Mouse (Mus musculus): Measurements from ENCODE around the gene Adra2a. TPM values are rescaled to one million over a fixed set of nuclear protein-coding genes. Genes with fewer than 3 reads are reported as not detected.
A peak's percentile ranks its signal among the peaks of the same experiment; 100 is the strongest.

Adra2a gene
- polyA plus RNA-seq, 1 experiment from 2014 or later = 0.67 TPM

GRCm38 (mm10) chr19:54046684-54047070 lies 2.7 kb downstream of the Adra2a start:
- H3K4me3 ChIP-seq = peak overlapping the region; percentile 66
- H3K27me3 ChIP-seq (ENCODE audit: poor library complexity, severe bottlenecking) = peaks cover 82% of the 10 kb centered on the region
- DNase-seq (ENCODE audit: extremely low spot score, low spot score) = peak; percentile 18
- H3K9me3 ChIP-seq = no peaks in the 10 kb centered on the region
- peaks cover 42% of the 10 kb centered on the region for H3K4me1 ChIP-seq
- WGBS = under 1% methylated on average over 46 of the region's 46 CpGs
- peak overlapping the region; percentile 35; the same call in 1 of the 2 replicates for H3K27ac ChIP-seq
- H3K36me3 ChIP-seq (replicated peaks) = no peaks in the 10 kb centered on the region

DNA sequence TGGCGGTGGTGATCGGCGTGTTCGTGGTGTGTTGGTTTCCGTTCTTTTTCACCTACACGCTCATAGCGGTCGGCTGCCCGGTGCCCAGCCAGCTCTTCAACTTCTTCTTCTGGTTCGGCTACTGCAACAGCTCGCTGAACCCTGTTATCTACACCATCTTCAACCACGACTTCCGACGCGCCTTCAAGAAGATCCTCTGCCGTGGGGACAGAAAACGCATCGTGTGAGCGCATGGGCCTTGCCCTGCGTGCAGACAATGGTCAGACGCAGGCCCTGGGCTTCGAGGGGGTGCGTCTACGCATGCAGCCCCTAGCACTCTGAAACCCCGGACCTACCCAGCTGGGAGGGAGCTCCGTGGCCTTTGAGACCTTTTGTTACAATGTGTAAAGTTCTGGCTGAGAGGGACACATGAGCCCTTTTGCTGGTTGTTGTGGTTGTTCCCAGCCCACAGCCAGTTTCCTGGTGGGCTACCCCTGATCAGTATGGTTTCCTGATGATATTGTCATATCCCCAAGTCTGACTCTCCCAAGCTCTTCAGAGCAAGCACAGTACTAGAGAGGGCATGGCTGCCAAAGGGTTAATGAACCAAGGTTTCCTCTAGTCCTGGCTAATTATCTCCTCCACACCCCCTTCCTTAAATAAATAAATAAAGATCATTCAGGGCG lies 3.6 kb downstream of the Adra2a start:
- peak; percentile 23 for DNase-seq (ENCODE audit: extremely low spot score, low spot score)
- WGBS = 1% methylated on average over 27 of the region's 27 CpGs
- peak overlapping the region; percentile 66 for H3K4me3 ChIP-seq
- peak overlapping the region; percentile 35; the same call in 1 of the 2 replicates for H3K27ac ChIP-seq
- H3K4me1 ChIP-seq = peaks cover 42% of the 10 kb centered on the region
- no peaks in the 10 kb centered on the region for H3K9me3 ChIP-seq
- no peaks in the 10 kb centered on the region for H3K36me3 ChIP-seq (replicated peaks)
- H3K27me3 ChIP-seq (ENCODE audit: poor library complexity, severe bottlenecking) = peaks cover 82% of the 10 kb centered on the region

GRCm38 (mm10) chr19:54048161-54048885 lies 4.4 kb downstream of the Adra2a start:
- WGBS = 10% methylated on average over 13 of the region's 13 CpGs
- Histone ChIP-seq H3K27ac (no peak overlapping the region), H3K4me3 (peak overlapping the region; percentile 66; the same call in 1 of the 2 replicates)

DNA sequence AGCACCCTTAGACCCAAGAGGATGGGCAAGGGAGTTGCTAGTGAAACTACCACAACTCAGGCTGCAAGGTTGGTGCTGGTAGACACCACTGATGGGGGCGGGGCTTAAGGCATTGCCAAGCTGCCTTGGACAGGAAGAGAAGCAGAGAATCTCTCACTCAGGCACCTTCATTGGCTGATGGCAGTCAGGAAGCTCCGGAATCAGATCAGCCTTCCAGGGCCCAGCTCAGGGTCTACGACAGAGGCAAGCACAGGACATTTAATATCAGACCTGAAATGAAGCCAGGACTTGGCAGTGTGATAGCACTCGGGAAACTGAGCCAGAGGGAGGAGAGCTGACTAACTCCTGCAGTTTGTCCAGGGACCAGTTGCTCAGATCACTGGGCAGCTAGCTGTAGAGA lies 7.7 kb downstream of the Adra2a start:
- 67% methylated on average over 4 of the region's 4 CpGs for WGBS
- Histone ChIP-seq H3K36me3 (replicated peaks) (no peaks in the 10 kb centered on the region), H3K9me3 (no peaks in the 10 kb centered on the region), H3K27me3 (ENCODE audit: poor library complexity, severe bottlenecking) (peaks cover 50% of the 10 kb centered on the region), H3K4me3 (no peak overlapping the region), H3K4me1 (peaks cover 19% of the 10 kb centered on the region), H3K27ac (no peak overlapping the region)
- no peak for DNase-seq (ENCODE audit: extremely low spot score, low spot score)

More at GRCm38 (mm10) chr19:54048161-54048885, 4.4 kb downstream of the Adra2a start:
- Histone ChIP-seq H3K9me3 (no peaks in the 10 kb centered on the region), H3K27me3 (ENCODE audit: poor library complexity, severe bottlenecking) (peaks cover 80% of the 10 kb centered on the region), H3K4me1 (peaks cover 42% of the 10 kb centered on the region), H3K36me3 (replicated peaks) (no peaks in the 10 kb centered on the region)
- peak; percentile 14 for DNase-seq (ENCODE audit: extremely low spot score, low spot score)

DNA sequence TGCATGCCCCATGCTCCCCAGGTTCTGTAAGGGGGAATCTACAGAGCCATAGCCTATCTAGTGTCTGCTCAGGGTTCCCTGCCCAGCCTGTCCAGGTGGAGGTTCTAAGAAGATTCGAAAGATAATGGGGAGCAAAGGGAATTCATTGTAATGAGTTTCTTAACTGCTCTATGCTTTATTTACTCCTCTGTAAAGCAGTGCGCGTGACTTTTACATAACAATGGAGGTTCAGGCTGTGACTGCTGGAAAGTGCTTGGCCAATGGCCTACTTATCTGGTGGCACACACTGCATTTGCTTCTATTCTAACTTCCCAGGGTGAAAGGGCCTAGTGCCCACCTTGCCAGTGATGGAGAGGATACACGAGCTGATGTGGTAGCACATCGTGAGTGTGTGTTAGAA lies 11.9 kb downstream of the Adra2a start:
- H3K9me3 ChIP-seq = no peaks in the 10 kb centered on the region
- no peak for DNase-seq (ENCODE audit: extremely low spot score, low spot score)
- no peaks in the 10 kb centered on the region for H3K36me3 ChIP-seq (replicated peaks)
- H3K4me3 ChIP-seq = no peak overlapping the region
- H3K27me3 ChIP-seq (ENCODE audit: poor library complexity, severe bottlenecking) = peaks cover 8% of the 10 kb centered on the region
- WGBS = 50% methylated on average over 5 of the region's 5 CpGs
- no peaks in the 10 kb centered on the region for H3K4me1 ChIP-seq
- H3K27ac ChIP-seq = no peak overlapping the region

- Histone ChIP-seq H3K27ac (no peak overlapping the region), H3K36me3 (replicated peaks) (no peaks in the 10 kb centered on the region), H3K27me3 (ENCODE audit: poor library complexity, severe bottlenecking) (no peaks in the 10 kb centered on the region), H3K4me3 (no peak overlapping the region), H3K4me1 (no peaks in the 10 kb centered on the region), H3K9me3 (no peaks in the 10 kb centered on the region)
- no peak for DNase-seq (ENCODE audit: extremely low spot score, low spot score)
- WGBS = 91% methylated on average over 7 of the region's 7 CpGs
These were observed 24.5 kb downstream of the Adra2a start for GRCm38 (mm10) chr19:54068447-54068846.

GRCm38 (mm10) chr19:54070521-54070920 lies 26.6 kb downstream of the Adra2a start:
- DNase-seq (ENCODE audit: extremely low spot score, low spot score) = no peak
- Histone ChIP-seq H3K27ac (no peak overlapping the region), H3K9me3 (no peaks in the 10 kb centered on the region), H3K27me3 (ENCODE audit: poor library complexity, severe bottlenecking) (peaks cover 5% of the 10 kb centered on the region; the same call in 1 of the 2 replicates), H3K4me1 (no peaks in the 10 kb centered on the region), H3K36me3 (replicated peaks) (no peaks in the 10 kb centered on the region), H3K4me3 (no peak overlapping the region)
- WGBS = 88% methylated on average over 5 of the region's 5 CpGs

- Histone ChIP-seq H3K27ac (no peak overlapping the region), H3K36me3 (replicated peaks) (no peaks in the 10 kb centered on the region), H3K9me3 (no peaks in the 10 kb centered on the region), H3K4me3 (no peak overlapping the region), H3K4me1 (peaks cover 11% of the 10 kb centered on the region), H3K27me3 (ENCODE audit: poor library complexity, severe bottlenecking) (peaks cover 5% of the 10 kb centered on the region; the same call in 1 of the 2 replicates)
- no peak for DNase-seq (ENCODE audit: extremely low spot score, low spot score)
- WGBS = 90% methylated on average over 5 of the region's 5 CpGs
These were observed 28.4 kb downstream of the Adra2a start for GRCm38 (mm10) chr19:54072233-54072800.

DNA sequence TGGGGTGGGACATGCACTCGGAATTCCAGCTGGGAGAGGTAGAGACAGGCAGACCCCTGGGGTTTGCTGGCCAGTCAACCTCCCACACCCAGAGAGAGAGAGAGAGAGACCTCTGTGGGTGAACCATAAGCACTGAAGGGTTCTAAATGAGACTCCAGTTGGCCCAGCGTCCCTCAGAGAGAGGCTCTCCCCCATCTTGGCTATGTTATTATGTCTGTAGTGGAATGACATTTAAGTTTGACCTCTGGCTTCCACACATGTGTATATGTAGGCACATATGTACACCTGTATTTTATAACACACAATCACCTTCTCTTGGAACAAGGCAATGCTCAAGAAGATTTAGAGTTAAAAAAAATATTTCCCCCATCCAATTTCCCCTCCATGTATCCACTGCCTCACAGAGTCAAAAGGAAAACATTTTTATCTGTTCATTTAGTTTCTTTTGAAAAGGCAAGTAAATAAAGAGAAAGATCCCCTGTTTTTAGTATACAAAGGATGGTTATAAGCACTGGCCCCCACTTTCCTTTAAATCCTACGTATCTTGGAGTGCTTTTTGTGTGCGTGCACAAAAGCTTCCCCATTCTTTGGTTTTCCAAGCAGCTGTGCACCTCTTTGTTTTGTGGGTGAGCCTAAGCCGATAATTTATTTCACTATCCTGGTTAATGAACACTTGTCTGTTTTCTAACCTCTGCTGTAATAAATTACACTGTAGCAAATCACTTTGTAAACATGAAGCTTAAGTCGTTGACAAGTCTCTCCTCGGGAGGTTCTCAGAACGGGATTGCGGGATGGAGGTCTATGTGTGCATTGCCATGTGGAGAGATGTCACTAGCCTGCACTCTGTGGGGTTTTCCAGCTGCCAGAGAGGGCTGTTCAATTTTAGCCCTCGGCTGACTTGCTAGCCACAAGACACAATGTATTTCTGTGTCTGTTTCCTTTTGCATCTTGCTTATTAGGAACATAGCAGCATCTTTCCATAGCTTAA lies 32.7 kb downstream of the Adra2a start:
- Histone ChIP-seq H3K27me3 (ENCODE audit: poor library complexity, severe bottlenecking) (peaks cover 16% of the 10 kb centered on the region; the same call in 1 of the 2 replicates), H3K9me3 (no peaks in the 10 kb centered on the region), H3K4me1 (peaks cover 11% of the 10 kb centered on the region), H3K27ac (no peak overlapping the region), H3K36me3 (replicated peaks) (no peaks in the 10 kb centered on the region), H3K4me3 (no peak overlapping the region)
- WGBS = 42% methylated on average over 10 of the region's 10 CpGs
- no peak for DNase-seq (ENCODE audit: extremely low spot score, low spot score)

DNA sequence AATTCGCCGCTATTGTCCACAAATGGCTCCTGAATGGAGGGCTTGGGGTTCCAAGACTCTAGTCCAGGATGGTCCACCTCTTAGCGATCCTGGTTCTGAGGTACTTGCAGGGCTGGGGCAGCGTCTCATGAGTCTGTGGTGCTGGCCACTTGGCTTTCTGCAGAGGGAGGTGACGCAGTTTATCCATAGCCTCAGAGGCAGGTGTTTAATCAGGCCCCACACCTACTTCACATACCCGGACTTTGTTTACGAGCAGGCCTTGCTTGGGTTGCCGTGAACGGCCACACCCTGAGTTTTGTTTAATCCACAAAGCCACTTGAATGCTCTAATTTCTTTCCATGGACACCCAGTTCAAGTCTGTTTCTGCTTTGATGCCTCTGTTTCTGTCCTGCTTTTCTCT lies 37.4 kb downstream of the Adra2a start:
- H3K4me1 ChIP-seq = peaks cover 8% of the 10 kb centered on the region
- H3K27me3 ChIP-seq (ENCODE audit: poor library complexity, severe bottlenecking) = peaks cover 11% of the 10 kb centered on the region; the same call in 1 of the 2 replicates
- WGBS = 89% methylated on average over 9 of the region's 9 CpGs
- H3K9me3 ChIP-seq = no peaks in the 10 kb centered on the region
- H3K36me3 ChIP-seq (replicated peaks) = no peaks in the 10 kb centered on the region
- no peak for DNase-seq (ENCODE audit: extremely low spot score, low spot score)
- H3K27ac ChIP-seq = no peak overlapping the region
- H3K4me3 ChIP-seq = no peak overlapping the region

DNA sequence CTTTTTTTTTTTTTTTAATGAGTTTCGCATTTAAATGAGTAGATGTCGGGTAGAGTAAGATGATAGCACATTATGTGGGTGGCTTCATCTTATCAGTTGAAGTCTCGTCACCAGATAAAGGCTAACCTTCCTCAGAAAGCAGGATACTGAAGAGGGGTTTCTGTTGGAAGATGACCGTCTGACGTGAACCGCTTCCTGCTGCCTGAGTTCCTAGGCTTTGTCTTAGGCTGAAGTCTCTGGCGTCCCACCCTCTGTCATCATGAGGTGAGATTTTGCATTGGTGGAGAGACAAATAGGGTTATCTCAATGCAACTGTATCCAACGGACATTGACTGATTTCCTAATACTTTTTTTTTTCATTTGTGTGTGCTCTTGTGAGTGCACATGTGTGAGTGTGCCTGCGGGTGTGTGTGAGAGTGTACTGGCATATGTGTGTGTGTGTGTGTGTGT lies 37.8 kb downstream of the Adra2a start:
- Histone ChIP-seq H3K27me3 (ENCODE audit: poor library complexity, severe bottlenecking) (peaks cover 11% of the 10 kb centered on the region; the same call in 1 of the 2 replicates), H3K9me3 (no peaks in the 10 kb centered on the region), H3K27ac (no peak overlapping the region), H3K36me3 (replicated peaks) (no peaks in the 10 kb centered on the region), H3K4me1 (peaks cover 4% of the 10 kb centered on the region), H3K4me3 (no peak overlapping the region)
- 88% methylated on average over 9 of the region's 9 CpGs for WGBS
- DNase-seq (ENCODE audit: extremely low spot score, low spot score) = no peak

DNA sequence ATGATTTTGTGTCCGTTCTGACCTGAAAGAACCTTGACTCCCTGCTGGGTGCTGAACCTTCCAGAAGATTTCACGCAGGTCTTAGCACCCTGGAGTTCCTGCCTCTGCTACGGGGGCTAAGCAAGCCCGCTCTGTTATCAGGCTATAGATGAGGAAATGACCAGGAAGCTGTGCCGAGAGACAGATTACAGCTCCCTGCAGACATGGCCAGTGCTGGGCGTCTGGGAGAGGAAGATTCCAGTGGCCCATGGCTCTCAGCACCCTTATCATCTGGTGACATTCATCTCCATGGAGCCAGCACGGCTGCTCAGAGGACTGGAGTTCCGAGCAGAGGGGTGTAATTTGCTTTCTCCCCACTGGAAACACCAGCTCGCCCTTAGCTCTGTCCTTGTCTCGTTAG lies 43.4 kb downstream of the Adra2a start:
- Histone ChIP-seq H3K36me3 (replicated peaks) (no peaks in the 10 kb centered on the region), H3K27me3 (ENCODE audit: poor library complexity, severe bottlenecking) (no peaks in the 10 kb centered on the region), H3K27ac (no peak overlapping the region), H3K9me3 (no peaks in the 10 kb centered on the region), H3K4me3 (no peak overlapping the region), H3K4me1 (no peaks in the 10 kb centered on the region)
- no peak for DNase-seq (ENCODE audit: extremely low spot score, low spot score)
- WGBS = 81% methylated on average over 10 of the region's 10 CpGs
